Mouse (Mus musculus): ENCODE results near the gene Rab4b.

- TF ChIP-seq CTCF (IDR thresholded peaks at IDR 0.05; ENCODE audit: low read depth, low read length) (no peak), POLR2A (IDR thresholded peaks at IDR 0.05; ENCODE audit: borderline replicate concordance, low read depth, low read length) (no peak)
Measured at GRCm38 (mm10) chr7:27158171-27158570, 20.5 kb downstream of the Rab4b start.
